ENCODE assay signal across 15 mouse cellular contexts in genomic region chr9:76331081-76331480, GRCm38 (mm10). TPM values are rescaled to one million over a fixed set of nuclear protein-coding genes. Genes with fewer than 3 reads are reported as not detected.
DNase-seq lines count a peak whose midpoint lies in the region; ATAC-seq lines count a peak whose summit lies in the region.
"Had no signal": no experiment of that assay in that cellular context is flagged by ENCODE, and none has a peak within 500 bp of the region (broad histone marks: within the 10 kb centered on the region; RNA-seq: fewer than 3 reads in every experiment).

No protein-coding gene starts in this region.

- peak; percentile 79 for ATAC-seq in frontal cortex, adult (ENCODE audit: low TSS enrichment)

- DNase-seq in frontal cortex, postnatal 10 days (ENCODE audit: low spot score in 2 of 2) = no peak
- peak; percentile 92 for DNase-seq in brain, adult 2 months (ENCODE audit: low read depth, low spot score)
- DNase-seq in cerebellum, adult 9-11 months = peak; percentile 29
- peak; percentile 9 to 74 for DNase-seq in left cerebral cortex, adult 9 months (ENCODE audit: low spot score in 2 of 2)
- DNase-seq in lung, adult 18-20 months = no peak
- DNase-seq in kidney, postnatal 4 days = no peak
- no peak for DNase-seq in urinary bladder, adult 2 months (ENCODE audit: low spot score)
- DNase-seq: embryo, embryonic 11 days; lung, adult 2 months; lung, postnatal 4 days had no signal

RNA-seq across cellular contexts. Expression of gene Hcrtr2, which starts 7.4 kb away (rescaled TPM):
- polyA plus RNA-seq in urinary bladder, adult 2 months (2012; rRNA removed) = 0.07 and 0.10 TPM in 2 replicates
- polyA plus RNA-seq: C2C12; gonadal fat pad, adult 2 months; small intestine, adult 2 months; stomach, embryonic 14.5 days had no signal

Comparison
In these comparisons a context has a peak if more than half of its experiments do, and no peak if none do; other contexts are left out.
1. DNase-seq: peak in brain, adult 2 months (single experiment), cerebellum, adult 9-11 months (single experiment) and left cerebral cortex, adult 9 months (2 of 2); none in frontal cortex, postnatal 10 days (0 of 2), lung, adult 18-20 months (0 of 2), kidney, postnatal 4 days (0 of 2) and urinary bladder, adult 2 months (single experiment).